Mouse (Mus musculus) spleen, adult 2 months (tissue): ENCODE results near the gene Acsm5.

ENCODE experiments used
- CTCF ChIP-seq: fragments of 200-500 bp; IDR thresholded peaks from 2 replicates; pipeline ENCODE4 v1.5.1; 2011; ENCODE audit warnings: mild to moderate bottlenecking, inconsistent platforms; ENCODE audit not compliant: insufficient read depth, insufficient read length, insufficient replicate concordance; ENCODE audit errors: extremely low read depth
- POLR2A ChIP-seq: fragments of 200-500 bp; IDR thresholded peaks from 2 replicates; pipeline ENCODE4 v1.6.1; 2011; ENCODE audit warnings: low read depth, low read length, inconsistent platforms

GRCm38 (mm10) chr7:119532924-119533323, 13.7 kb downstream of the Acsm5 start:
- no peak for TF ChIP-seq POLR2A
- no peak for TF ChIP-seq CTCF
